Mouse (Mus musculus) retina, adult 2 months (tissue): Measurements from ENCODE around the gene Loxl1.

ENCODE experiments used
- DNase-seq: peaks from one replicate; pipeline ENCODE4 v3.0.0-alpha.2; 2012; ENCODE audit warnings: low read depth, low spot score

The Loxl1 gene

DNA sequence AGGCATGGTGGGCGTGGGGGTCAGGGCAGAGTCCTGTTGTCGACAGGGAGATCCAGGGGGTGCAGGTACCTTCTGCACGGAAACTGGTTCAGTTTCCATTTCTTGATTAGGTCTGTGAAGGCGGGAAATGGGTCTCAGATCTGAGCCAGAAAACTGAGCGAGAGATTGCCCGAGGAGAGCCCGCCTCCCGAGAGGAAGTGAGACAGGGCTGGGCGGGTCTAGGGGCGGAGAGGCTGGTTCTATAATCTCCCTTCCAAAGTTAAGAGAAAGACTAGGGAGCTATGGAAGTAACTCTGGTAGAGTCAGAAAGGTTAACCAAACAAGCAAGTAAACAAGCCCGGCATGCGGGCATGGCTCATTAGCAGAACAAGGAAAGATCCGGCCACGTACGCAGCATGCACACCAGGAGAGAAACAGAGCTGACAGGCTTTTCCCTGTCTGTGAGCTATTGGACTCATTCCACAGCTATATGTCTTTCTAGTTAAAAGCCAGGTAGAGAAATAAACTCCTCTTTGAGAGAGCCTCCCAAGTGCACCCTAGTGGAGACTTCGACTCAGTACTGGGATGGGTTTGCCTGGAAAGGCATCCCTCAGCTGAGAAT is 63.3 kb downstream of the Loxl1 start, which contains the start of gene Pml:
Gene Pml (minus strand): TSS at position 195 of the 601 bp plus-strand sequence.
- no peak for DNase-seq

DNA sequence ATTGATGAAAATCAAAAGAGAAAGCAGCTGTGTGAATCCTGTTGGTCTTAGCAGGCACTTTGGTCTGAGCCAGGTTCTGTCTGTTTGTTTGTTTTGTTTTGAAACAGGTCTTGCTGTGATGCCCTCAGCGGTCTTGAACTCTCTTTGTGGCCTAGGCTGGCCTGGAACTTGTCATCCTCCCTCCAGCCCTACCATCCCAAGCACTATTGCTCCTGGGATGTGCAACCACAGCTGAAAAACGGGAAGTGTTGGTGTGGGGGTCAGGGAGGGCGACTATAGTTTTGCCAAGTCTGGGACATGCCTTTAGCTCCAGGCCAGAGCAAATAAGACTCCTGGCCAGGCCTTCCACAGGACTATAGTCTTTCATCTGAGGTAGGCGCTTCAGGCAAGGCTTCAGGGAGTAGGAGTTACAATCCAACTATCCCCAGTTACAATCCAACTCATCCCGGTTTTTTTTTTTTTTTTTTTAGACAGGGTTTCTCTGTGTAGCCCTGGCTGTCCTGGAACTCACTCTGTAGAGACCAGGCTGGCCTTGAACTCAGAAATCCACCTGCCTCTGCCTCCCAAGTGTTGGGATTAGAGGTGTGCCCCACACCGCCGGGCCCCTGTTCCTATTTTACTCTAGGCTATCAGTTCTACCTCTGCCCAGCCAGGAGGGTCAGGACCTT is 64.1 kb downstream of the Loxl1 start:
- DNase-seq = no peak

DNA sequence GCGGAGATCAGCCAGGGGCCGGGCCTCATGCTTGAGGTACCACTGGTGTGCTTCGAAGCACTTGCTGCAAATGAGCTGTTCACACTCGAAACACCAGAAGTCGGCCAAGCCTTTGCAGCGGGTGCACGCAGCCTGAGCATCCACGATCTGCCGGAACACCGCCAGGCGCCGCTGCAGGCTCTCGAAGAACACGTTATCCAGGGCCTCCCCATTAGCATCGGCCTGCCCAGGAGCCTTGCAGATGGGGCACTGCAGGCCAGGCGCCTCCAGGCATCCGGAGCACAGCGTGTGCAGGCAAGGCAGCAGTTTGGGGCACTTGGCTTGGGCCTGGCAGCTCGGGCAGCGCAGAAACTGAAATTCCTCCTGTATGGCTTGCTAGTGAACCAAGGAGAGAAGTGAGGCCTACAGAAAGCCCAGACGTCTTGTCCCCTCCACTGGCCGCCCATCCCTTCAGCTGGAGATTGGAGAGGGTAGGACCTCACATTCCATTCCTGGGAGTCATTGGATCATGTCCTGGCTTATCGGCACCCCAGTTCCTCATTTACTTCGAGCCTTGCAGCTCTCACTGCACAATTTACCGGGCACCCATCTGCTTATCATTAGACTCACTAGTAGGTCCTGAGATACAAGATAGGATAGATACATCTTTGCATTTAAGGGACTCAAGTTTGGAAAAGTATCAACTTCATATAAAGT is 65.8 kb downstream of the Loxl1 start:
- no peak for DNase-seq

DNA sequence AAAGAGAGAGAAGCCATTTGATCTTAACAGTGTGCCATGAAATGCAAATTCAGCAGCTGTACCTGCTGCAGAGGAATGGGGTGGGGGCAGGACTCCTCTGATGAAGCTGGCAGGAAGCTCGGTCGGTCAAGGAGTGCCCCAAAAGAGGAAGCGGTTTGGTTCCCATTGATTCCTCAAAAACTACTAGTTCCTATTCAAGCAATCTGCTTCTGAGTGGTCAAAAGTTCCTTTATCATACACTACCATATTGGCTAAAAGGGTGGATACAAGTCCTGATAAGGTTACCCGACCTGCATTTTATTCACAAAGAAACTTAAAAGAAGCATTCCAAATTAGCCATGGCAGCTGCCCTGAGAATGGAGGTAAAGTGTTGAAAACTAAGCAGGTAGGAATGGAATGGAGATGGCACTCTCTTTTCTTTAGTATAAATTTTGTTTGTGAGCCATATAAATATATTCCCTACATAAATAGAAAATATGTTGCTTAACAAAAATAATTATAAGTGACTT is 66.8 kb downstream of the Loxl1 start:
- no peak for DNase-seq

DNA sequence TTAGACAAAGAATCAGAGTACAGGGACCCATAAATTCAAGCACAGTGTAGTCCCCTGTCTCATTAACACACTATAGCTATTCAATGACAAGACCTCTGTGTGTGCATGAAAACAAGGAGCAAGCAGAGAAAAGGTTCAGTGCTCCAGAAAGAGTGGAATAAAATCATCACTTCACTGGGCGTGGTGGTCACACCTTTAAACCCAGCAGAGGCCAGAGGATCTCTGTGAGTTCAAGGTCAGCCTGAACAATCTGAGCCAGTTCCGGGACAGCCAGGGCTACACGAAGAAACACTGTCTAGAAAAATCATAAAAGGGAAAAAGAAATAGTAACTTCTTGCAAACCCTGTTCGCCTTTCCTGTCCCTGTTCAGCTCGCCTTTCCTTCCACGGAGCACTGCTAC is 69.3 kb downstream of the Loxl1 start:
- DNase-seq = no peak

DNA sequence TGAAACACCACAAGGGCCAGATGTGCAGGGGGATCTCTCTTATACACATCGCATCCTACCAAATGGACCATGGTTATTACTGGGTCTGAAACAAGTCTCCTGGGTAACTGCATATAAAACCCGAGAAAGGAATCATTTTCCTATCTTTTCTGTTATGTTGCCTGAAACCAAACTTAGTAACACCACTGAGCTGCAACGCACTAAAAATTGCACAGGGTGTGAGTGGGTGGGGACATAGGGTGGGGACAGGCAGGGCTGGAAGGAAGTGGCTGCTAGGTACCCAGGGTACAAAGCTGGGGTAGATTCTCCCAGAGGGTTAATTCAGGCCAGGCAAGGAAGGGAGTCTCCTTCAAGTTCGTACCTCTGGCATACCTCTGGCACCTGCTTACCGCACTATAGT is 70.3 kb downstream of the Loxl1 start:
- no peak for DNase-seq

DNA sequence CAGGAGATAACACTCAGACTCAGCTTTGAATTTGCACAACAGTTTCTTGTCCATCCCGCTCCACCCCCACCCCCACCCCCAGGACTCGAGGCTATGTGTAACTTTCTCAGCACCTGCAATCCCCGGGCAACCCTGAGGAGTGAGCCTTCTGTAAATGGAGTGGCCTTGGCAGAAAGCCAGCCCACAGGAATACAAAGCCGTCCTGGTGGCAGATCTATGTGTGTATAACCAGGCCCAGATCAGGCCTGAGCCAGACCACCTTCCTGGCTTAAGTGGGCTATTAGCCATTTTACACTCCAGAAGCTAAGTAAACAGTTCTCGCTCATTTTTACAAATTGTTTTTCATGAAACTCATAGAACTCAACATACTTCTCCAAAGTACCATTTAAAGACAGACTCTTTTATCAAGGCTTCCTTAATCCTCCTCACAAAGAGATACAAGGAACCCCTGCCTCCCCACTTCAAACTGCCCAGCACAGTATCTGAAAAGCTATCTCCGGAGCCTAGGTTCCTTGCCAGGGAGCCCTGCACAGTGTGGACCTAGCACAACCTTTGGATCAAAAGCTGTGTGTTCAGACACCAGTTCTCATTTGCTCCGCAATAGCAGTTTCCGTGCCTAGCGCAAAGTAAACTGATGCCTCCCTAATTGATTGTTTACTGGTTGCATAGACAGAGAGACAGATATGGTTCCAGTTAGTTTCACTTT is 71.1 kb downstream of the Loxl1 start:
- no peak for DNase-seq
